Mouse (Mus musculus) thymus, adult 2 months (tissue): Measurements from ENCODE around the gene Nrg4. TPM values are rescaled to one million over a fixed set of nuclear protein-coding genes. Genes with fewer than 3 reads are reported as not detected.

Source experiments
- DNase-seq: peaks from one replicate; pipeline ENCODE4 v3.0.0; 2021
- H3K27ac ChIP-seq: fragments of 200-500 bp; 2 replicates; pipeline ENCODE4 v1.5.1; 2012; ENCODE audit warnings: low read length, control low read depth; ENCODE audit not compliant: control insufficient read depth, insufficient read depth
- H3K27me3 ChIP-seq: fragments of 200-500 bp; 2 replicates; pipeline ENCODE4 v1.6.1; 2012; ENCODE audit warnings: mild to moderate bottlenecking, low read length, moderate library complexity, mixed read lengths; ENCODE audit not compliant: control insufficient read depth, insufficient read depth
- H3K36me3 ChIP-seq: fragments of 200-500 bp; 2 replicates; pipeline ENCODE4 v1.6.1; 2012; ENCODE audit warnings: mild to moderate bottlenecking, low read length, moderate library complexity; ENCODE audit not compliant: control insufficient read depth, insufficient read depth
- H3K4me1 ChIP-seq: fragments of 200-500 bp; replicated peaks from 2 replicates; pipeline ENCODE4 v1.6.1; 2012; ENCODE audit warnings: low read length; ENCODE audit not compliant: control insufficient read depth, insufficient read depth
- H3K4me3 ChIP-seq: fragments of 200-500 bp; 2 replicates; pipeline ENCODE4 v1.5.1; 2012; ENCODE audit warnings: mild to moderate bottlenecking, low read length, control low read depth, moderate library complexity; ENCODE audit not compliant: control insufficient read depth, insufficient read depth
- CTCF ChIP-seq: fragments of 200-500 bp; IDR thresholded peaks from 2 replicates; pipeline ENCODE4 v1.5.1; 2012; ENCODE audit warnings: mild to moderate bottlenecking, control low read depth, low read length, moderate library complexity, borderline replicate concordance; ENCODE audit not compliant: control insufficient read depth, poor library complexity, insufficient read depth; ENCODE audit errors: extremely low read depth
- POLR2A ChIP-seq: fragments of 200-500 bp; IDR thresholded peaks from 2 replicates; pipeline ENCODE4 v1.6.1; 2012; ENCODE audit warnings: mild to moderate bottlenecking, low read length, control low read depth, moderate library complexity; ENCODE audit not compliant: control insufficient read depth, poor library complexity, insufficient read depth; ENCODE audit errors: extremely low read depth
- whole genome bisulfite sequencing: fragments of 180-500 bp; shearing (Covaris S2); methylation state at CpG from one replicate; pipeline ENCODE4 v1.1.7; 2018; 5-methylcytosine and 5-hydroxymethylcytosine counted together
- polyA plus RNA-seq: library from polyadenylated mRNA; depleted of rRNA; stranded (reverse); fragments of >200 nt; gene quantifications from 2 replicates; pipeline ENCODE4 v1.2.3, GENCODE M21; 2012

The Nrg4 gene
- polyA plus RNA-seq, 1 experiment = 6.3 TPM

GRCm38 (mm10) chr9:55213396-55213795 lies 113.2 kb downstream of the Nrg4 start:
- TF ChIP-seq CTCF = no peak
- TF ChIP-seq POLR2A = no peak
- 100% methylated on average over 1 of the region's 1 CpGs for WGBS

GRCm38 (mm10) chr9:55211611-55212010 lies 115.0 kb downstream of the Nrg4 start:
- no peaks in the 10 kb centered on the region for H3K4me1 ChIP-seq
- no peak for DNase-seq
- no peak for TF ChIP-seq CTCF
- TF ChIP-seq POLR2A = no peak
- H3K27ac ChIP-seq = no peak overlapping the region
- H3K27me3 ChIP-seq = no peaks in the 10 kb centered on the region
- H3K36me3 ChIP-seq = peaks cover 30% of the 10 kb centered on the region
- H3K4me3 ChIP-seq = no peak overlapping the region
- 94% methylated on average over 4 of the region's 4 CpGs for WGBS

More at GRCm38 (mm10) chr9:55213396-55213795, 113.2 kb downstream of the Nrg4 start:
- no peak for DNase-seq
- Histone ChIP-seq H3K4me3 (no peak overlapping the region), H3K27me3 (no peaks in the 10 kb centered on the region), H3K27ac (no peak overlapping the region), H3K36me3 (peaks cover 46% of the 10 kb centered on the region), H3K4me1 (no peaks in the 10 kb centered on the region)

- H3K36me3 ChIP-seq = peaks cover 4% of the 10 kb centered on the region
- peak; percentile 76 for DNase-seq
Measured at GRCm38 (mm10) chr9:55208790-55209481, 117.7 kb downstream of the Nrg4 start, which contains the start of gene Fbxo22. TSS of gene Fbxo22 (plus strand) at chr9:55208925.

GRCm38 (mm10) chr9:55208458-55208789 lies 118.2 kb downstream of the Nrg4 start:
- WGBS = 11% methylated on average over 2 of the region's 2 CpGs
- H3K27me3 ChIP-seq = no peaks in the 10 kb centered on the region
- H3K36me3 ChIP-seq = no peaks in the 10 kb centered on the region; the same call in 1 of the 2 replicates
- TF ChIP-seq CTCF (no peak), POLR2A (no peak)
- peak overlapping the region; percentile 63 for H3K4me3 ChIP-seq
- H3K4me1 ChIP-seq = no peaks in the 10 kb centered on the region
- H3K27ac ChIP-seq = no peak overlapping the region
- no peak for DNase-seq

More at GRCm38 (mm10) chr9:55208790-55209481, 117.7 kb downstream of the Nrg4 start, which contains the start of gene Fbxo22:
- peak; percentile 47; the same call in 1 of the 2 replicates for TF ChIP-seq POLR2A
- TF ChIP-seq CTCF = 0 out of 2 replicates have a peak, but pooled peaks have one; percentile 29
- Histone ChIP-seq H3K4me1 (no peaks in the 10 kb centered on the region), H3K27ac (no peak within 1 kb of the TSS; the same call in 1 of the 2 replicates), H3K4me3 (peak within 1 kb of the TSS; percentile 63), H3K27me3 (no peaks in the 10 kb centered on the region)
- WGBS = under 1% methylated on average over 65 of the region's 65 CpGs

- H3K27ac ChIP-seq = no peak overlapping the region
- H3K27me3 ChIP-seq = no peaks in the 10 kb centered on the region
- no peak for TF ChIP-seq CTCF
- no peak for TF ChIP-seq POLR2A
- 95% methylated on average over 2 of the region's 2 CpGs for WGBS
- no peak overlapping the region for H3K4me3 ChIP-seq
- H3K36me3 ChIP-seq = no peaks in the 10 kb centered on the region
- no peaks in the 10 kb centered on the region for H3K4me1 ChIP-seq
- no peak for DNase-seq
Measured at GRCm38 (mm10) chr9:55199348-55199747, 127.3 kb downstream of the Nrg4 start.

GRCm38 (mm10) chr9:55198260-55198659 lies 128.4 kb downstream of the Nrg4 start:
- no peak overlapping the region for H3K4me3 ChIP-seq
- DNase-seq = no peak
- no peaks in the 10 kb centered on the region for H3K4me1 ChIP-seq
- WGBS = 88% methylated on average over 1 of the region's 1 CpGs
- no peaks in the 10 kb centered on the region for H3K36me3 ChIP-seq
- no peak overlapping the region for H3K27ac ChIP-seq
- no peaks in the 10 kb centered on the region for H3K27me3 ChIP-seq
- no peak for TF ChIP-seq CTCF
- no peak for TF ChIP-seq POLR2A
